Mouse (Mus musculus) fat pad, adult 2 months (tissue): Measurements from ENCODE around the gene Myt1l.

Experiments used
- DNase-seq: peaks from one replicate; pipeline ENCODE4 v3.0.0-alpha.2; 2011; ENCODE audit warnings: low read depth, low spot score; ENCODE audit errors: extremely low read depth

Gene Myt1l

DNA sequence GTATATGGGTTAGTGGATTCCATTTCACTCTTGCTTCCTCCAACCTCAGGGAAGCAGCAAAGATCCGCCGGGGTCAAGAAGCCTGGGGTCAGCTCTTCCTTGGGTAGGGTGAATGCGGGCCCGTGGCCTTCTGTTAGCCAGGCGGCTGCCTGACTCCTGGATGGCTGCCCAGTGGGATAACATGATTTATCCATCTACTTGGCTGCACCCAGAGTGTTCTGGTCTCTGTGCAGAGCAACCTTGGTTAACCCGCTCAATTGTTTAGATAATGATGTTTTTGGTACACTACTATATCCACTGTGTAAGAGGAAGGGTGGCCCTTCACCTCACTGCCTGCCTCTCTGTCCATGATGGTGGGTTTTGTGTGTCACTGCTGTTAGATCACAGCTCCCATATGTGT, 423.9 kb downstream of the Myt1l start:
- no peak for DNase-seq

- DNase-seq: no peak
These were observed 425.8 kb downstream of the Myt1l start for GRCm38 (mm10) chr12:29953999-29954398.

DNA sequence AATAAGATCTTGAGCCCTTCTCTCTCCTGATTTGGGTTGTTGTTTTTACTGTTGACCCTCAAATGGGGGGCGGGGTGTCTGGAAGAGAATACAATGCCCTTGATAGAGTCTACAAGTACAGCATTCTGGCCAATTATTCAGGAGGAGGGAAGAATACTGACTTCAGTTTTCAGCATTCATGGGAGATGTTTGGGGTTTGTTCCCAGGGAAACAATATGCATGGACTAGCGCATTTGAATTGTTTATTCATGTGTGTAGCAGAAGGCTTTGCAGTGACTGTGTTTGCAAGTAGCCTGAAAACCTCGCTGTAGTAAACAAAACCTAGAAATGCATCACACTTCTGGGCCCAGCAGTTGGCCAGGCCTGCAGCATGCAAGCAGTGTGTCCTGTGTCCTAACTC, 426.3 kb downstream of the Myt1l start:
- no peak for DNase-seq

DNA sequence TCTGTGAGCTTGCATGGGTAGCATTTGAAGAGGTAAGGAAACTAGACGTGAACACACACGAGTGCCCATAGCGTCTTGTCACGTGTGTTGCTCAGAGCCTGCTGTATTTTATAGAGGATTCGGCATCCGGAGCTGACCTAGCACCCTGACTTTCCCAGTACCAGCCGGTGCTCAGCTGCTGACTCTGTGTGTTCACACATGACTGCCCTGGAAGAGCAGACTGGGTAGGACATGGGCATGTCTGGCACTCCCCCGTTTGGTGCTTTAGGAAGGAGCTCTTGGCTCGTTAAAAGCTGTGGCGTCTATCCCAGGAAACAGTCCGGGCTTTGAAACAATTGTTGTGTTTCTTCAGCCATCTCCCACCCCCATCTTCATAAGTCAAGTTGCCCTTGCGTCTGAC, 428.8 kb downstream of the Myt1l start:
- DNase-seq: no peak

DNA sequence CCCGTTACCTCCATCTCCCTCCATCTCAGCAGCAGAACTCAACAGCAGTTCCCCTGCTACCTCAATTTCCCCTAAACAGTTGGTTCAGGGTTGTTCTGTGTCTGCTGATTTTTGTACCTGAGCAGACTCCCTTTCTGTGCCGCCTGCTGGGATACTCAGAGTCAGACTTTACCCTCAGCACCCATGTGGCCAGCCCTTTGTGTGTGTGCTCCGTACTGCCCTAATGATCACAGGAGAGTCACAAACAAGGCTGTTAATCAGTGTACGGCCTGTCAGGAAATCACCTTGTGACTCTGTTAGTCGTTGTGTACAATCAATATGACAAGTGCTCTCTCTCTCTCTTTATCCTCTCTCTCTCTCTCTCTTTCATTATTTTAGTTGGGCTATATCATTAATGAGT, 430.5 kb downstream of the Myt1l start:
- no peak for DNase-seq

- no peak for DNase-seq
These were observed 432.9 kb downstream of the Myt1l start for GRCm38 (mm10) chr12:29961041-29961440.

GRCm38 (mm10) chr12:29965016-29965415, 436.8 kb downstream of the Myt1l start:
- no peak for DNase-seq

DNA sequence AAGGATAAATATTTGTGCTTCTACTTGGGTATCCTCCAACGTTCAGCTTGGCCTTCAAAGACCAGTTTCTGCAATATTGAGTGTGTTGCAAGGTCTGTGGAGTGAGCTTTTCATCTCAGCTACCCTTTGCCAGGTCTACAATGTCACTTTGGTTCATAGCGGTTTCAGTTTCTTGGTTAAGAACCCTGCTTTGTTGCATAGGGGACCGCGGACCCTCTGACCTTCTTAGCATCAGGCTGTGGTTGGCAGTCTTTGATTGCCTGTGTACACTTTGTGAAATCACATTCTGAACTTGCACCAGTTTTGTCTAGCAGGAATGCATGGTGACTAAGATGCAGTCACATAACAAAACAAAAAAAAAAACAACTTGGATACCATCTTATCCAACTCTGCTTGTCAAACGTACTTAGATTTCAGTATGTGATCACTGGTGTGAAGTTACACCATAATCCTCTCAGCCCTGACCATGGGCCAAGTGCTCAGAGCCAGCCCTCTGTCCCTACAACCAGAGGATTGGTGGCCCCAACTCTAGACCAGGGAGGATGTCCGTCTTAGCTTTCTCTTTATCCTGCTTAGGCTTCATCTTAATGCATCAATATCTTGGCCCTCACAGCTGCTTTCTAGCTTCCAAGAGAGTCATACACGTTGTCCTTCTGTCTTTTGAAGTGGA, 443.7 kb downstream of the Myt1l start:
- DNase-seq: no peak

DNA sequence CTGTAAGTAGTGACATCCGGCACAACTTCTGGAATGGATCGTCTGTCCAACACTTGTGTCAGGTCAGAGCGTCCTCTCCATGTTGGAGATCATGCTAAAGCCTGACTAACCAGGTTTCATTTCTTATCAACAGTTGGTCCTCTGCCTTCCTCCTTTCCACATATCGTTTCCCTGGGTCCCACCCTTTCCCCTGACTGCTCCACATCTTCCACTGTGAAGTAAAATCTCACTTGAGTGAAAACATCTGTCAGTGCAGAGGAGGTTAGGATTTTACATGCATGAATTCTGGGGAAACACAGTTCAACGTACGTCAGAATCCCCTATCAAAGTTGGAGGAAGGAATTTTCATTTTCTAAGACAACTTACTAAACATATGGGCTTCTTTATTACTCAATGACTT, 444.3 kb downstream of the Myt1l start:
- no peak for DNase-seq
